In the genomic region with DNA sequence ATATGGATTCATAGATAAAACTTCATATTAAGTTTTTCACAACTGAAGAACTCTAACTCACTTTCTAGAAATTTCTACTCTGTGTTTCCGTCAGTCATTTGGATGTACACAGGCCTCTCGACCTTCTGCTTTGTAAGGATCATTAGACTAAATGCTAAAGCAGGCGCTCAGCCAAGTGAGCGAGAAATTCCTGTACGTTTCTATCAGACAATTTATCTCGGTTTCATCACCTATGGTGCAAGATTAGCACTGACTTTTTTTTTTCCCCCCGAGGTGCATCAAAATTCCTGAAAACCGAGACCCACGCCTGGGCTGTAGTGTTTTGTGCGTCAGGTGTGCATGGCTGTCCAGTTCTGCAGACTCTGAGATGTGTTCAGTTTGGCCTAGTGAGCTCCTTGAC, we compare ENCODE assay signal across 12 mouse cellular contexts.
A peak's percentile ranks its signal among the peaks of the same experiment; 100 is the strongest.
DNase-seq lines count a peak whose midpoint lies in the region; ATAC-seq and TF ChIP-seq lines count a peak whose summit lies in the region.
"Had no signal": no experiment of that assay in that cellular context is flagged by ENCODE, and none has a peak within 500 bp of the region (broad histone marks: within the 10 kb centered on the region; RNA-seq: fewer than 3 reads in every experiment).

No protein-coding gene starts in this region.

- H3K4me3 ChIP-seq in heart, embryonic 13.5 days: 0 out of 2 replicates have a peak overlapping the region, but pooled peaks have one; percentile 51
- no peak overlapping the region for H3K4me3 ChIP-seq in neural tube, embryonic 13.5 days
- no peak overlapping the region for H3K4me3 ChIP-seq in limb, embryonic 14.5 days (replicated peaks; ENCODE audit: low read length)

- H3K4me2 ChIP-seq in heart, embryonic 13.5 days: peak overlapping the region; percentile 83
- H3K4me2 ChIP-seq in neural tube, embryonic 13.5 days: peak overlapping the region; percentile 80
- H3K4me2 ChIP-seq in limb, embryonic 14.5 days (replicated peaks; ENCODE audit: low read depth, low read length, severe bottlenecking): no peak overlapping the region

- ATAC-seq in heart, embryonic 13.5 days (ENCODE audit: extremely low read depth, insufficient number of reproducible peaks, low FRiP score, low TSS enrichment): no peak
- ATAC-seq in neural tube, embryonic 13.5 days (ENCODE audit: low read depth): no peak
- ATAC-seq in limb, embryonic 14.5 days (ENCODE audit: low FRiP score, low read depth): no peak
- ATAC-seq: lung, postnatal 0 days had no signal

- H3K36me3 ChIP-seq in heart, embryonic 13.5 days: no peaks in the 10 kb centered on the region
- H3K36me3 ChIP-seq in neural tube, embryonic 13.5 days: no peaks in the 10 kb centered on the region
- H3K36me3 ChIP-seq in limb, embryonic 14.5 days (ENCODE audit: control insufficient read depth, insufficient read depth, low read length): peaks cover 4% of the 10 kb centered on the region; the same call in 1 of the 2 replicates

- H3K27me3 ChIP-seq in heart, embryonic 13.5 days (replicated peaks): no peaks in the 10 kb centered on the region
- no peaks in the 10 kb centered on the region for H3K27me3 ChIP-seq in neural tube, embryonic 13.5 days
- no peaks in the 10 kb centered on the region for H3K27me3 ChIP-seq in limb, embryonic 14.5 days (ENCODE audit: control insufficient read depth, insufficient read depth, low read length)

- peaks cover 93% of the 10 kb centered on the region for H3K4me1 ChIP-seq in heart, embryonic 13.5 days
- peaks cover 38% of the 10 kb centered on the region for H3K4me1 ChIP-seq in neural tube, embryonic 13.5 days (replicated peaks)
- H3K4me1 ChIP-seq in limb, embryonic 14.5 days (ENCODE audit: control insufficient read depth, insufficient read depth, low read length): peaks cover 47% of the 10 kb centered on the region

- H3K9me3 ChIP-seq in heart, embryonic 13.5 days: no peaks in the 10 kb centered on the region
- H3K9me3 ChIP-seq in neural tube, embryonic 13.5 days: no peaks in the 10 kb centered on the region
- no peaks in the 10 kb centered on the region for H3K9me3 ChIP-seq in limb, embryonic 14.5 days (ENCODE audit: control insufficient read depth, low read length)

- H3K27ac ChIP-seq in heart, embryonic 13.5 days (replicated peaks): no peak overlapping the region; the same call in none of the 2 replicates
- H3K27ac ChIP-seq in neural tube, embryonic 13.5 days (replicated peaks): no peak overlapping the region
- H3K27ac ChIP-seq in limb, embryonic 14.5 days (replicated peaks; ENCODE audit: low read depth, low read length): 0 out of 2 replicates have a peak overlapping the region, but pooled peaks have one; percentile 0

- no peak for TF ChIP-seq POLR2A in limb, embryonic 14.5 days (IDR thresholded peaks at IDR 0.05; ENCODE audit: borderline replicate concordance, extremely low read depth, insufficient read depth, insufficient read length)

- DNase-seq in heart, adult 8-10 months (ENCODE audit: low spot score): no peak
- DNase-seq in neural tube, embryonic 10.5 days (ENCODE audit: extremely low spot score, low spot score): no peak
- peak; percentile 31 for DNase-seq in limb, embryonic 14.5 days (ENCODE audit: low spot score)
- no peak for DNase-seq in left cerebral cortex, adult 11 months (ENCODE audit: low spot score)
- no peak for DNase-seq in Muller cell, postnatal 12 days (ENCODE audit: inconsistent ontology term)
- DNase-seq: adrenal gland, postnatal 14 days; kidney, postnatal 10 days; layer of hippocampus, postnatal 36 days; retina, postnatal 1 day had no signal

- WGBS in heart, embryonic 13.5 days: 47% methylated on average over 10 of the region's 10 CpGs
- 79% methylated on average over 10 of the region's 10 CpGs for WGBS in neural tube, embryonic 13.5 days
- WGBS in limb, embryonic 14.5 days: 51% methylated on average over 10 of the region's 10 CpGs

- no peak overlapping the region for H3K9ac ChIP-seq in heart, embryonic 13.5 days
- H3K9ac ChIP-seq in neural tube, embryonic 13.5 days: no peak overlapping the region
- no peak overlapping the region for H3K9ac ChIP-seq in limb, embryonic 14.5 days (ENCODE audit: low read depth, low read length, severe bottlenecking)
